Mouse (Mus musculus): ENCODE measurements around the gene Gm14391.
"Not testable (repeated sequence)": the region's sequence is repeated elsewhere in the genome, so short reads cannot be mapped to it uniquely, and the experiment has no call there.

Gene Gm14391

GRCm38 (mm10) chr2:175206732-175207131 lies at the start of gene Gm14391:
Gene Gm14391, minus strand, starts transcription at chr2:175206917.
- not testable (repeated sequence) for DNase-seq (ENCODE audit: low spot score)

- not testable (repeated sequence) for DNase-seq (ENCODE audit: low spot score)
These were observed 27.7 kb downstream of the Gm14391 start for GRCm38 (mm10) chr2:175179008-175179407.

- no peak for DNase-seq (ENCODE audit: low spot score)
These were observed 30.4 kb downstream of the Gm14391 start for GRCm38 (mm10) chr2:175176312-175176711.

- not testable (repeated sequence) for DNase-seq (ENCODE audit: low spot score)
These were observed 31.1 kb downstream of the Gm14391 start, which contains the start of gene Gm14443 for GRCm38 (mm10) chr2:175175401-175176180. Gene Gm14443, minus strand, starts transcription at chr2:175175871.

- not testable (repeated sequence) for DNase-seq (ENCODE audit: low spot score)
These were observed 32.7 kb downstream of the Gm14391 start for GRCm38 (mm10) chr2:175174058-175174457.

- DNase-seq (ENCODE audit: low spot score) = not testable (repeated sequence)
These were observed 33.7 kb downstream of the Gm14391 start for GRCm38 (mm10) chr2:175172906-175173595.

- DNase-seq (ENCODE audit: low spot score) = no peak
These were observed 34.6 kb downstream of the Gm14391 start for GRCm38 (mm10) chr2:175172123-175172522.

GRCm38 (mm10) chr2:175166870-175167269 lies 39.8 kb downstream of the Gm14391 start:
- not testable (repeated sequence) for DNase-seq (ENCODE audit: low spot score)

GRCm38 (mm10) chr2:175165110-175165509 lies 41.6 kb downstream of the Gm14391 start:
- DNase-seq (ENCODE audit: low spot score) = not testable (repeated sequence)

- not testable (repeated sequence) for DNase-seq (ENCODE audit: low spot score)
These were observed 45.3 kb downstream of the Gm14391 start for GRCm38 (mm10) chr2:175161438-175161837.

GRCm38 (mm10) chr2:175158642-175159041 lies 48.1 kb downstream of the Gm14391 start:
- no peak for DNase-seq (ENCODE audit: low spot score)

GRCm38 (mm10) chr2:175156696-175157095 lies 50.0 kb downstream of the Gm14391 start:
- no peak for DNase-seq (ENCODE audit: low spot score)

GRCm38 (mm10) chr2:175141993-175142295 lies 64.8 kb downstream of the Gm14391 start, which contains the start of gene Gm14399:
Gene Gm14399, minus strand, starts transcription at chr2:175142012.
- not testable (repeated sequence) for DNase-seq (ENCODE audit: low spot score)

- DNase-seq (ENCODE audit: low spot score) = peak; percentile 12
These were observed 65.4 kb downstream of the Gm14391 start for GRCm38 (mm10) chr2:175141118-175141992.
